Mouse (Mus musculus): ENCODE data around the gene Bcam.
"Not testable (repeated sequence)": the region's sequence is repeated elsewhere in the genome, so short reads cannot be mapped to it uniquely, and the experiment has no call there.

The Bcam gene

GRCm38 (mm10) chr7:19770984-19771391 is at the start of gene Bcam:
Gene Bcam, minus strand, starts transcription at chr7:19771016.
- no peak for DNase-seq (ENCODE audit: low spot score)

- no peak for DNase-seq (ENCODE audit: low spot score)
These were observed 48.1 kb upstream of the Bcam start for GRCm38 (mm10) chr7:19818875-19819274.

- DNase-seq (ENCODE audit: low spot score), result no peak
These were observed 47.6 kb upstream of the Bcam start for GRCm38 (mm10) chr7:19818440-19818839.

GRCm38 (mm10) chr7:19817382-19818105 is 46.7 kb upstream of the Bcam start:
- peak; percentile 54 for DNase-seq (ENCODE audit: low spot score)

GRCm38 (mm10) chr7:19816224-19816771 is 45.5 kb upstream of the Bcam start:
- DNase-seq (ENCODE audit: low spot score), result peak; percentile 85

GRCm38 (mm10) chr7:19815296-19816223 is 44.7 kb upstream of the Bcam start:
- no peak for DNase-seq (ENCODE audit: low spot score)

GRCm38 (mm10) chr7:19813579-19814122 is 42.8 kb upstream of the Bcam start:
- DNase-seq (ENCODE audit: low spot score), result no peak

- no peak for DNase-seq (ENCODE audit: low spot score)
These were observed 42.3 kb upstream of the Bcam start for GRCm38 (mm10) chr7:19813161-19813560.

- no peak for DNase-seq (ENCODE audit: low spot score)
These were observed 40.3 kb upstream of the Bcam start for GRCm38 (mm10) chr7:19811114-19811513.

GRCm38 (mm10) chr7:19809369-19809768 is 38.6 kb upstream of the Bcam start:
- DNase-seq (ENCODE audit: low spot score), result no peak

GRCm38 (mm10) chr7:19806356-19806969 is 35.6 kb upstream of the Bcam start:
- no peak for DNase-seq (ENCODE audit: low spot score)

GRCm38 (mm10) chr7:19802995-19803394 is 32.2 kb upstream of the Bcam start:
- peak; percentile 85 for DNase-seq (ENCODE audit: low spot score)

GRCm38 (mm10) chr7:19800764-19801163 is 29.9 kb upstream of the Bcam start:
- DNase-seq (ENCODE audit: low spot score), result peak; percentile 51

- peak; percentile 88 for DNase-seq (ENCODE audit: low spot score)
These were observed 26.1 kb upstream of the Bcam start, which contains the start of gene Cblc for GRCm38 (mm10) chr7:19796697-19797588. Gene Cblc, minus strand, starts transcription at chr7:19796809.

- DNase-seq (ENCODE audit: low spot score), result no peak
These were observed 25.4 kb upstream of the Bcam start for GRCm38 (mm10) chr7:19796254-19796653.

GRCm38 (mm10) chr7:19795236-19795635 is 24.4 kb upstream of the Bcam start:
- no peak for DNase-seq (ENCODE audit: low spot score)

- no peak for DNase-seq (ENCODE audit: low spot score)
These were observed 22.1 kb upstream of the Bcam start for GRCm38 (mm10) chr7:19792701-19793630.

- DNase-seq (ENCODE audit: low spot score), result not testable (repeated sequence)
These were observed 20.7 kb upstream of the Bcam start for GRCm38 (mm10) chr7:19791504-19791903.

GRCm38 (mm10) chr7:19789904-19790347 is 19.1 kb upstream of the Bcam start:
- DNase-seq (ENCODE audit: low spot score), result peak; percentile 98

All from urinary bladder, postnatal 25 days (tissue).